Mouse (Mus musculus): ENCODE data around the gene Grm6. TPM values are rescaled to one million over a fixed set of nuclear protein-coding genes. Genes with fewer than 3 reads are reported as not detected.

Grm6 gene
- polyA plus RNA-seq, 1 experiment from 2014 or later: not detected

Other genes with a start within 250 kb of the Grm6 start
- gene Adamts2, start 248.6 kb upstream of the Grm6 start, polyA plus RNA-seq (2016; fragmentation: Nextera tagmentation; extraction: Ambion mirVana): 7.4 and 7.5 TPM in 2 replicates
- gene Zfp354c, start 23.0 kb upstream of the Grm6 start, polyA plus RNA-seq (2016; fragmentation: Nextera tagmentation; extraction: Ambion mirVana): 18.3 and 21.0 TPM in 2 replicates
- gene Zfp879, start 9.1 kb upstream of the Grm6 start, polyA plus RNA-seq (2016; fragmentation: Nextera tagmentation; extraction: Ambion mirVana): 0.30 and 0.47 TPM in 2 replicates
- 2.8 and 2.9 TPM in 2 replicates for gene Zfp454, start 37.0 kb downstream of the Grm6 start, polyA plus RNA-seq (2016; fragmentation: Nextera tagmentation; extraction: Ambion mirVana)
- gene Zfp2, start 65.5 kb downstream of the Grm6 start, polyA plus RNA-seq (2016; fragmentation: Nextera tagmentation; extraction: Ambion mirVana): 6.7 and 8.1 TPM in 2 replicates
- gene Zfp354b, start 80.9 kb downstream of the Grm6 start, polyA plus RNA-seq (2016; fragmentation: Nextera tagmentation; extraction: Ambion mirVana): 0.60 and 1.1 TPM in 2 replicates
- not detected in 2 replicates for gene 4933414I15Rik, start 93.1 kb downstream of the Grm6 start, polyA plus RNA-seq (2016; fragmentation: Nextera tagmentation; extraction: Ambion mirVana)
- gene Prop1, start 103.1 kb downstream of the Grm6 start, polyA plus RNA-seq (2016; fragmentation: Nextera tagmentation; extraction: Ambion mirVana): not detected in 2 replicates
- not detected in 2 replicates for gene Olfr1378, start 115.8 kb downstream of the Grm6 start, polyA plus RNA-seq (2016; fragmentation: Nextera tagmentation; extraction: Ambion mirVana)
- gene Olfr1377, start 131.3 kb downstream of the Grm6 start, polyA plus RNA-seq (2016; fragmentation: Nextera tagmentation; extraction: Ambion mirVana): not detected in 2 replicates
- not detected in 2 replicates for gene Olfr51, start 152.9 kb downstream of the Grm6 start, polyA plus RNA-seq (2016; fragmentation: Nextera tagmentation; extraction: Ambion mirVana)
- not detected in 2 replicates for gene Olfr54, start 163.6 kb downstream of the Grm6 start, polyA plus RNA-seq (2016; fragmentation: Nextera tagmentation; extraction: Ambion mirVana)
- gene Olfr1375, start 197.4 kb downstream of the Grm6 start, polyA plus RNA-seq (2016; fragmentation: Nextera tagmentation; extraction: Ambion mirVana): not detected in 2 replicates
- gene Zfp354a, start 208.6 kb downstream of the Grm6 start, polyA plus RNA-seq (2016; fragmentation: Nextera tagmentation; extraction: Ambion mirVana): 5.4 and 6.4 TPM in 2 replicates

Data from heart, embryonic 12.5 days (tissue).